Mouse (Mus musculus) E14TG2a.4 (cell line): Measurements from ENCODE around the gene Mta3.

Source experiments
- H3K27me3 ChIP-seq: 2 replicates; pipeline ENCODE4 v1.6.1; 2014; ENCODE audit warnings: low read length, control low read depth; ENCODE audit not compliant: insufficient read depth
- H3K36me3 ChIP-seq: 2 replicates; pipeline ENCODE4 v1.6.1; 2014; ENCODE audit warnings: low read length, control low read depth; ENCODE audit not compliant: insufficient read depth
- H3K4me1 ChIP-seq: replicated peaks from 2 replicates; pipeline ENCODE4 v1.6.1; 2014; ENCODE audit warnings: low read depth, low read length, control low read depth
- H3K4me3 ChIP-seq: replicated peaks from 2 replicates; pipeline ENCODE4 v1.5.1; 2014; ENCODE audit warnings: mild to moderate bottlenecking, low read length
- H3K9me3 ChIP-seq: 2 replicates; pipeline ENCODE4 v1.6.1; 2014; ENCODE audit warnings: low read length, control low read depth
- CTCF ChIP-seq: conservative IDR thresholded peaks from 2 replicates; pipeline ENCODE4 v1.5.1; 2014; ENCODE audit warnings: low read length
- NANOG ChIP-seq: IDR thresholded peaks from 2 replicates; pipeline ENCODE4 v1.6.1; 2014; ENCODE audit warnings: borderline replicate concordance, low read length, mixed read lengths
- POU5F1 ChIP-seq: IDR thresholded peaks from 2 replicates; pipeline ENCODE4 v1.6.1; 2014; ENCODE audit warnings: low read length, borderline replicate concordance

The Mta3 gene

DNA sequence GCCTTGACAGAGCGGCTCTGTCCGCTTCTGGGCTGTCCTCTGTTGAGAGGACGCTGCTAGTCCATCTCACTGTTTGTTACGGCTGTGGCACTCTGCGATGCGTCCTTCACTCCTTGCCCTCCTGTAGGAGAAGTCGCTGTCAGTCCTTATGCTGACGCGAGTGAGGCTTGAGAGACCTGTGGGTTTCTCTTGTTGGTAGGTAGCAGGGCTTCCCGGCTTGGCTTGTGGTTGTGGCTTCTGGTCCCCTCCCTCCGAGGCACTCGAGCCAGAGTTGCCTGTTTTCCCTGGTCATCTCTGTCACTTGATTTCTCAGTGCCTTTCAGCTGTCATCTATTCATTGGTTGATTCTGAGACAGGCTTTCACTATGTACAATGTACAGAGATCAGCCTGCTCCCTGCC, 14.5 kb downstream of the Mta3 start:
- peaks cover 76% of the 10 kb centered on the region for H3K4me1 ChIP-seq
- peaks cover 80% of the 10 kb centered on the region for H3K36me3 ChIP-seq
- H3K9me3 ChIP-seq = no peaks in the 10 kb centered on the region
- TF ChIP-seq NANOG = no peak
- no peak for TF ChIP-seq CTCF
- no peak for TF ChIP-seq POU5F1
- H3K4me3 ChIP-seq = 0 out of 2 replicates have a peak overlapping the region, but pooled peaks have one; percentile 10
- no peaks in the 10 kb centered on the region for H3K27me3 ChIP-seq

DNA sequence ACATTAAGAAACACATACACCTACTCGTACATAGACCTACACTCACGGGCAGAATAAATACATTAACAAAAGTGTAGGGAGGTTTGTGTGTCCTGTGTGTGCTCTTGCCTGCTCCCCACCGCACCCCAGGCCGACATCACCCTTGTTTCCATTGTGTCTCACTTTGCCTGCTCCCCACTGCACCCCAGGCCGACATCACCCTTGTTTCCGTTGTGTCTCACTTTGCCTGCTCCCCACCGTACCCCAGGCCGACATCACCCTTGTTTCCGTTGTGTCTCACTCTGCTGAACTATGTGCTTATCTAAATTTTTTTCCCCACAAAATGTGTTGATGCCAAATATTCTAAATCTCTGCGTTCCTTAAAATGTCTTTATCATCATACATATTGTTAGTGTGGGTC, 15.2 kb downstream of the Mta3 start:
- peaks cover 80% of the 10 kb centered on the region for H3K36me3 ChIP-seq
- H3K4me1 ChIP-seq = peaks cover 83% of the 10 kb centered on the region
- H3K27me3 ChIP-seq = no peaks in the 10 kb centered on the region
- H3K9me3 ChIP-seq = no peaks in the 10 kb centered on the region
- H3K4me3 ChIP-seq = no peak overlapping the region
- TF ChIP-seq CTCF (no peak), POU5F1 (no peak)

DNA sequence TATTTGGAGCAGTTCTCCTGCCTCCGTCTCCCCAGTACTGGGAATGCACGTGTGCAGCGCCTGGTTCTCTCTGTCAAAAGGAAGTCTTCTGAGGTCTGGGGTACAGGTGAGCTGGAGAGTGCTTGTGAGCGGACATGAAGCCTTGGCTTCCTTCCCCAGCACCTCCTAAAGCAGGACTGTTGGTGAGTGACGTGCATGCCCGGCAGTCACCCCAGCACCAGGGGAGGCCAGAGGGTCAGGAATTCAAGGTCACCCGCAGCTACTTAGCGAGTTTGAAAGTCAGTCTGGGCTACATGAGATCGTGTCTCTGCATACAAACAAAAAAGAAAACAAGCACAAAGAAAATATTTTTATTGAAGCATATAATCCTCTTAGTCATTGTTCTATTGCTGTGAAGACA, 17.1 kb downstream of the Mta3 start:
- Histone ChIP-seq H3K4me3 (peak overlapping the region; percentile 39; the same call in 1 of the 2 replicates), H3K9me3 (no peaks in the 10 kb centered on the region), H3K4me1 (peaks cover 95% of the 10 kb centered on the region), H3K36me3 (peaks cover 70% of the 10 kb centered on the region), H3K27me3 (no peaks in the 10 kb centered on the region)
- no peak for TF ChIP-seq POU5F1
- TF ChIP-seq CTCF = no peak
- TF ChIP-seq NANOG = no peak

DNA sequence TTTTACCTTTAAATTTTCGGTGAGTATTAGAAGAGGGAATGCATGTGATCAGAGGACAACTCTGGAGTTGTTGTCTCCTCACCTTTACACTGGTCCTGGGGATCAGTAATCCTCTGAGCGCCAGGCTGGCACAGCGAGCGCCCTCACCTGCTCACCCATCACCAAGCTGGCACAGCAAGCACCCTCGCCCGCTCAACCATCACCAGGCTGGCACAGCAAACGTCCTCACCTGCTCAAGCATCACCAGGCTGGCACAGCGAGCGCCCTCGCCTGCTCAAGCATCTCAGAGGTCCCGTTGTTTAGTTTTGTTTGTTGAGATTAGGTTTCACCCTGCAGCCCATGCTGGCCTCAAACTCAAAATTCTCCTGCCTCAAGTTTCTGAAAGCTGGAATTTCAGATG, 20.5 kb downstream of the Mta3 start:
- no peaks in the 10 kb centered on the region for H3K27me3 ChIP-seq
- H3K36me3 ChIP-seq = peaks cover 49% of the 10 kb centered on the region
- no peaks in the 10 kb centered on the region for H3K9me3 ChIP-seq
- TF ChIP-seq NANOG = no peak
- TF ChIP-seq CTCF = no peak
- TF ChIP-seq POU5F1 = no peak
- H3K4me3 ChIP-seq = no peak overlapping the region
- H3K4me1 ChIP-seq = peaks cover 88% of the 10 kb centered on the region

DNA sequence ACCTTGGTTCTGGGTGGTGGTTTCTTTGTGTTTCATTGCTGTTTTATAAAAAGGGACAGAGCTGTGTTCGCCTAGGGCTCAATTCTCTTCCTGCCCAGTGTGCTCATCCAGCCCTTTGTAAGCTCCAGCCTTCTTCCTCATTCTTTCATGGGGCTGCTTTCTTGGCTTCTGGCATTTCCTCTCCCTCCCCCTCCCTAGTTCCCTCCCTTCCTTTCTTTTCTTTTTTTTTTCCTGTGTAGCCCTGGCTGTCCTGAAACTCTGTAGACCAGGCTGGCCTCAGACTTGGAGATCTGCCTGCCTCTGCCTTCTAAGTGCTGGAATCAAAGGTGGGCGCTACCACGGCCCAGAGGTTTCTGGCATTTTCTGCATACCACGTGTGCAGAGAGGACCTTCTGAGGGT, 21.7 kb downstream of the Mta3 start:
- no peaks in the 10 kb centered on the region for H3K27me3 ChIP-seq
- TF ChIP-seq NANOG (no peak), POU5F1 (no peak), CTCF (no peak)
- peaks cover 88% of the 10 kb centered on the region for H3K4me1 ChIP-seq
- peak overlapping the region; percentile 39; the same call in 1 of the 2 replicates for H3K4me3 ChIP-seq
- peaks cover 44% of the 10 kb centered on the region for H3K36me3 ChIP-seq
- H3K9me3 ChIP-seq = no peaks in the 10 kb centered on the region

DNA sequence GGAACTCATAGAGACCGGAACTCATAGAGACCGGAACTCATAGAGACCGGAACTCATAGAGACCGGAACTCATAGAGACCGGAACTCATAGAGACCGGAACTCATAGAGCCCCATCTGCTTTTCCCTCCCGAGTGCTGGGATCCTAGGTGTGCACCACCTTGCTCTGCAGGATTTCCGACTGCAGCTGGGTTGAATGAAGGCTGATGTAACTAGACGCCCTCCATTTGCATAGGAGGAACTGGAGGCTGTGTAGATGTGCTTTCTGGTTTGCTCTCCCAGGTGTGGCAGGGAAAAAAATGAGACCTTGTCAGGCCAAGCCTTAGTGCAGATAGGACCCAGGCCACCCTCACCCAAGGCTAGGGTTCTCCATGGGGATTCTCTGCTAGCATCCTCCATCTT, 23.1 kb downstream of the Mta3 start:
- TF ChIP-seq NANOG (no peak), CTCF (no peak), POU5F1 (no peak)
- H3K4me1 ChIP-seq = peaks cover 87% of the 10 kb centered on the region
- peaks cover 43% of the 10 kb centered on the region for H3K36me3 ChIP-seq
- no peaks in the 10 kb centered on the region for H3K9me3 ChIP-seq
- H3K27me3 ChIP-seq = no peaks in the 10 kb centered on the region
- H3K4me3 ChIP-seq = peak overlapping the region; percentile 88

DNA sequence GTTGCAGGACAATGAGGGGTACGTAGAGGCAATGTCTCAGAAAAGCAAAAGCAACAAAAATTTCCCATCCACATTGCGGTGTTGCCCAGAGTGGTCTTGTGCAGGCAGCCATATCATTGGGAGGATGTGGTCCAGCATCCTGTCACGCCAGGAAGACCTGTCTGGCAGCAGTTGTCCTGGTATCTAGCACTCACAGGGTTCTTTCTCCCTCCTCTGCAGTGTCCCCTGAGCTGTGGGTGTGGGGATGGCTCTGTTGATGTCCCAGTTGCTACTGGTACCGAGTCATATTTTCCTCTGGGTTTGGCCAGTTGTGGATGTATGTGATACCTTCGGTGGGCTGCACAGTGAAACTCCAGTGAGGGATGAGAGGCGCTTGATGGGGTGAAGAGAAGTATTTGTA, 24.2 kb downstream of the Mta3 start:
- peak overlapping the region; percentile 88 for H3K4me3 ChIP-seq
- no peaks in the 10 kb centered on the region for H3K9me3 ChIP-seq
- no peaks in the 10 kb centered on the region for H3K27me3 ChIP-seq
- TF ChIP-seq POU5F1 (no peak), NANOG (no peak), CTCF (no peak)
- H3K36me3 ChIP-seq = peaks cover 32% of the 10 kb centered on the region
- H3K4me1 ChIP-seq = peaks cover 88% of the 10 kb centered on the region

DNA sequence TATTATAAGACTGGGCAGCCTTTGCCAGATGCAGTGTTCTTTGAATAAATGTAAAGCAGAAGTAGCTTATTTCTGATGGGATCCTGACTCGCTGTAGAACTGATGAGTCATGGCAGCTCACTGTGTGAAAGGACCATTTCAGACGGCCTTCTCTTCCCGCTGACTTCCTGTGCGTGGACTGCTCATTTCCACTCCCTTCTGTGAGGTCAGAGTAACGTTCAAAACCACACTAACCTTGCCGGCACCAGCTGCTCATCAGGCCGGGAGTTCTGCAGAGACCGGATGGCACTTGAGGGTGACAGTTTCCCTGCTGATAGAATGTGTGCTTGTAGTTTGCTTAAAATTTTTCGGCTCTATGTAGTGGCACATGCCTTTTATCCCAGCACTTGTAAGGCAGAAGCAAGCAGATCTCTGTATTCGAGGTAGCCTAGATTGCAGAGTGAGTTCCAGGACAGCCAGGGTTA, 26.2 kb downstream of the Mta3 start:
- peak overlapping the region; percentile 63 for H3K4me3 ChIP-seq
- no peak for TF ChIP-seq NANOG
- no peak for TF ChIP-seq POU5F1
- TF ChIP-seq CTCF = no peak
- H3K4me1 ChIP-seq = peaks cover 90% of the 10 kb centered on the region
- no peaks in the 10 kb centered on the region for H3K9me3 ChIP-seq
- peaks cover 19% of the 10 kb centered on the region; the same call in 1 of the 2 replicates for H3K36me3 ChIP-seq
- no peaks in the 10 kb centered on the region for H3K27me3 ChIP-seq

DNA sequence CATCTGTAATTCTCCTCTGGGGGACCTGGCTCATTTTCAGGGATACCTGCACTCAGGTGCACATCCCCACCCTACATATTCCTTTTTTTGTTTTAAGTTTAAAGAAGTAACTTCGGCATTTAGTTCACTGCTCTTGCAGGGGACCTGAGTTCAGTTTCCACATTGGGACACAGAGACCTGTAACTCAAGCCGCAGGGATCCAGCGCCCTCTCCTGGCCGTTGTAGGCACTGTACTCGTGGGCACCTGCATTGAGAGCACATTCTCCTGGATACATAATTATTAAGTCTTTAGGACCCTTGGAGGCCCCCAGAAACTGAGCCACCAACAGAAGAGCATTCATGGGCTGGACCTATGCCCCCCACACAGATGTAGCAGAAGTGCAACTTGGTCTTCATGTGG, 26.8 kb downstream of the Mta3 start:
- TF ChIP-seq CTCF = peak; percentile 97
- no peak for TF ChIP-seq POU5F1
- H3K4me1 ChIP-seq = peaks cover 90% of the 10 kb centered on the region
- no peaks in the 10 kb centered on the region for H3K27me3 ChIP-seq
- H3K4me3 ChIP-seq = peak overlapping the region; percentile 63; the same call in 1 of the 2 replicates
- H3K9me3 ChIP-seq = no peaks in the 10 kb centered on the region
- peaks cover 20% of the 10 kb centered on the region; the same call in 1 of the 2 replicates for H3K36me3 ChIP-seq
